Mouse (Mus musculus) ES-E14 (cell line): Measurements from ENCODE around the gene Fitm1. TPM values are rescaled to one million over a fixed set of nuclear protein-coding genes. Genes with fewer than 3 reads are reported as not detected.
A peak's percentile ranks its signal among the peaks of the same experiment; 100 is the strongest.

Experiments
- DNase-seq: peaks from one replicate; pipeline ENCODE4 v3.0.0-alpha.2; 2013; ENCODE audit warnings: low read depth, low spot score
- H3K27ac ChIP-seq: 2 replicates; pipeline ENCODE4 v1.5.1; 2012; ENCODE audit warnings: low read depth, mild to moderate bottlenecking, low read length, moderate library complexity, mixed read lengths; ENCODE audit not compliant: poor library complexity, insufficient read depth, severe bottlenecking
- H3K36me3 ChIP-seq: 2 replicates; pipeline ENCODE4 v1.6.1; 2012; ENCODE audit warnings: mild to moderate bottlenecking, low read length, moderate library complexity, mixed read lengths; ENCODE audit not compliant: control insufficient read depth, poor library complexity, insufficient read depth, severe bottlenecking
- H3K4me1 ChIP-seq, 2 experiments: fragments of 150-350 bp in 1 of 2; sonication (generic) in 1 of 2; 2 replicates each; pipeline ENCODE4 v1.6.1; 2012; ENCODE audit warnings: low read length in 2 of 2, mild to moderate bottlenecking in 1 of 2, mixed read lengths in 1 of 2; ENCODE audit not compliant: control insufficient read depth in 2 of 2, insufficient read depth in 2 of 2, poor library complexity in 1 of 2
- H3K4me3 ChIP-seq, 2 experiments: fragments of 150-350 bp in 1 of 2; sonication (generic) in 1 of 2; 2 replicates each; pipeline ENCODE4 v1.5.1; 2012; ENCODE audit warnings: low read length in 2 of 2, low read depth in 1 of 2, mild to moderate bottlenecking in 1 of 2, mixed read lengths in 1 of 2; ENCODE audit not compliant: insufficient read depth in 1 of 2, poor library complexity in 1 of 2, severe bottlenecking in 1 of 2
- H3K9ac ChIP-seq: 2 replicates; pipeline ENCODE4 v1.6.1; 2012; ENCODE audit warnings: low read depth, mild to moderate bottlenecking, low read length, mixed read lengths; ENCODE audit not compliant: poor library complexity, insufficient read depth, severe bottlenecking
- H3K9me3 ChIP-seq: fragments of 150-350 bp; sonication (generic); 2 replicates; pipeline ENCODE4 v1.6.1; 2012; ENCODE audit warnings: low read depth, mild to moderate bottlenecking, low read length; ENCODE audit not compliant: control insufficient read depth, insufficient read depth
- CHD2 ChIP-seq: IDR thresholded peaks from 2 replicates; pipeline ENCODE4 v1.6.1; 2014; ENCODE audit warnings: mild to moderate bottlenecking, low read depth, low read length, inconsistent platforms
- HCFC1 ChIP-seq: IDR thresholded peaks from 2 replicates; pipeline ENCODE4 v1.6.1; 2012; ENCODE audit warnings: low read length, inconsistent platforms, borderline replicate concordance; ENCODE audit not compliant: insufficient read depth
- MAFK ChIP-seq: IDR thresholded peaks from 2 replicates; pipeline ENCODE4 v1.6.1; 2014; ENCODE audit warnings: mild to moderate bottlenecking, low read depth, low read length, inconsistent platforms; ENCODE audit not compliant: insufficient read depth
- ZC3H11A ChIP-seq: IDR thresholded peaks from 2 replicates; pipeline ENCODE4 v1.6.1; 2012; ENCODE audit warnings: low read depth, mild to moderate bottlenecking, inconsistent platforms, low read length, borderline replicate concordance
- ZNF384 ChIP-seq: IDR thresholded peaks from 2 replicates; pipeline ENCODE4 v1.6.1; 2012; ENCODE audit warnings: low read depth, low read length, inconsistent platforms
- in situ Hi-C, 2 experiments: fragments of 600-800 bp; cut with MboI; formaldehyde crosslinking; loops; one replicate each; pipeline ENCODE4 v1.15.1; 2025; ENCODE audit warnings: low sequenced_read_pairs in 2 of 2, inconsistent platforms in 1 of 2; ENCODE audit not compliant: unreplicated experiment in 2 of 2
- total RNA-seq: library from RNA; depleted of rRNA; stranded (reverse); fragments of 300-350 nt; gene quantifications from 2 replicates; pipeline ENCODE4 v1.2.3, GENCODE M21; 2012

Gene Fitm1
- total RNA-seq, 1 experiment = 0.71 TPM

- TF ChIP-seq HCFC1 = no peak
- no peak for TF ChIP-seq ZC3H11A
- TF ChIP-seq MAFK = no peak
- TF ChIP-seq CHD2 = no peak
- TF ChIP-seq ZNF384 = no peak
These were observed 39.3 kb downstream of the Fitm1 start for GRCm38 (mm10) chr14:55614565-55615178.

DNA sequence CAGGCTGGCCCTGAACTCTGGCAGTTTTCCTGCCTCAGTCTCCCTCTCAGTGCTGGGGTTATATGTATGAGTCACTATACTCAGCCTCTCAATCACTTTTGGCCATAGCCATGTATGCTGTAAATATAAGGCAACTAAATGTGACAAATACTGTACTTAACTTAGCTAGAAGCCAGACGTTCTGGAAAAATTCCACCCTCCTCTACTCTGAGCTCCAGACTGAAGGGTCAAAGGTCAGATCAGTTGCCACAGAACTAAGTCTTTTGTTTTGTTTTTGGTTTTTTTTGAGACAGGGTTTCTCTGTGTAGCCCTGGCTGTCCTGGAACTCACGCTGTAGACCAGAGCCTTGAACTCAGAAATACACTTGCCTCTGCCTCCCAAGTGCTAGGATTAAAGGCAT, 40.5 kb downstream of the Fitm1 start:
- in situ Hi-C loops = no loop called here
- H3K4me3 ChIP-seq = no peak overlapping the region
- no peak overlapping the region for H3K9ac ChIP-seq
- peaks cover 0 to 8% of the 10 kb centered on the region in 2 experiments; a peak in 2 of 4 replicates for H3K4me1 ChIP-seq
- H3K27ac ChIP-seq = no peak overlapping the region
- no peaks in the 10 kb centered on the region; the same call in 1 of the 2 replicates for H3K36me3 ChIP-seq
- TF ChIP-seq ZC3H11A (no peak), CHD2 (no peak)
- DNase-seq = no peak
- no peaks in the 10 kb centered on the region for H3K9me3 ChIP-seq

More at GRCm38 (mm10) chr14:55614565-55615178, 39.3 kb downstream of the Fitm1 start:
- H3K36me3 ChIP-seq = peaks cover 2% of the 10 kb centered on the region; the same call in 1 of the 2 replicates
- no peak overlapping the region for H3K27ac ChIP-seq
- no peak overlapping the region for H3K9ac ChIP-seq
- no peaks in the 10 kb centered on the region for H3K9me3 ChIP-seq
- H3K4me1 ChIP-seq = peaks cover 0 to 8% of the 10 kb centered on the region in 2 experiments; a peak in 2 of 4 replicates
- DNase-seq = no peak
- no peak overlapping the region for H3K4me3 ChIP-seq
- in situ Hi-C loops = no loop called here

DNA sequence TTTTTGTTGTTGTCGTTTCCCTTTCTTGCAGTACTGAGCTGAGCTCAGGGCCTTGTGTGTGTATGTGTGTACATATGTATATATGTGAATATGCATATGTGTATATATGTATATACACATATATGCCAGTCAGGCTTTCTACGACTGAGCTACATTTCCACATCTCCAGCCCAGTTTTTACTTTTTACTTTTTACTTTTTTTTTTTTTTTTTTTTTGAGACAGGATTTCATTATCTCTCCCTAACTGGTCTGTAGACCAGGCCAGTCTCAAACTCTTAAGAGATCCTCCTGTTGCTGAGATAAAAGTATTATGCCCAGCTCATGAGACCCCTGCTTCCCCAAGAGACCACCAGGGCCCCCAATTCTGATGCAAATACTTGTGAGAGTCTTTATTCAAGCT, 41.4 kb downstream of the Fitm1 start:
- Histone ChIP-seq H3K27ac (no peak overlapping the region), H3K36me3 (no peaks in the 10 kb centered on the region; the same call in 1 of the 2 replicates), H3K4me1 (peaks cover 0 to 8% of the 10 kb centered on the region in 2 experiments; a peak in 2 of 4 replicates), H3K9ac (no peak overlapping the region), H3K9me3 (no peaks in the 10 kb centered on the region), H3K4me3 (no peak overlapping the region)
- TF ChIP-seq ZC3H11A (no peak), MAFK (no peak)
- DNase-seq = no peak
- in situ Hi-C loops = no loop called here

GRCm38 (mm10) chr14:55617822-55618221, 42.4 kb downstream of the Fitm1 start, which contains the start of gene Rec8:
TSS of gene Rec8 (plus strand) at chr14:55618037.
- TF ChIP-seq ZNF384 (no peak), CHD2 (peak; percentile 60)
- H3K9ac ChIP-seq = peak within 1 kb of the TSS; percentile 12; the same call in 1 of the 2 replicates
- H3K9me3 ChIP-seq = no peaks in the 10 kb centered on the region
- in situ Hi-C loops = no loop called here
- H3K36me3 ChIP-seq = peaks cover 2% of the 10 kb centered on the region; the same call in 1 of the 2 replicates
- peak within 1 kb of the TSS; percentile 27 to 40 for H3K4me3 ChIP-seq
- peaks cover 0 to 8% of the 10 kb centered on the region in 2 experiments; a peak in 2 of 4 replicates for H3K4me1 ChIP-seq
- no peak within 1 kb of the TSS for H3K27ac ChIP-seq
- DNase-seq = peak; percentile 90
